Mouse (Mus musculus) liver, embryonic 16.5 days (tissue): ENCODE measurements around the gene Taar7a. TPM values are rescaled to one million over a fixed set of nuclear protein-coding genes. Genes with fewer than 3 reads are reported as not detected.

Source experiments
- ATAC-seq: fragments of 200-750 bp; cut with Nextera tagmentation; 2 replicates; pipeline ENCODE4 v1.8.0; 2017; ENCODE audit warnings: low read depth, mild to moderate bottlenecking, moderate number of reproducible peaks, moderate library complexity
- H3K27ac ChIP-seq: fragments of 300-500 bp; sonication (generic); 2 replicates; pipeline ENCODE4 v1.5.1; 2014; ENCODE audit warnings: mild to moderate bottlenecking, low read length
- H3K27me3 ChIP-seq: fragments of 300-500 bp; sonication (generic); 2 replicates; pipeline ENCODE4 v1.6.1; 2014; ENCODE audit warnings: low read depth, low read length, mixed read lengths; ENCODE audit not compliant: control insufficient read depth, insufficient read depth
- H3K36me3 ChIP-seq: fragments of 300-500 bp; sonication (generic); 2 replicates; pipeline ENCODE4 v1.6.1; 2014; ENCODE audit warnings: mild to moderate bottlenecking; ENCODE audit not compliant: control insufficient read depth, insufficient read depth
- H3K4me1 ChIP-seq: fragments of 300-500 bp; sonication (generic); 2 replicates; pipeline ENCODE4 v1.6.1; 2014; ENCODE audit warnings: low read depth, low read length, mixed read lengths; ENCODE audit not compliant: control insufficient read depth
- H3K4me2 ChIP-seq: fragments of 300-500 bp; sonication (generic); 2 replicates; pipeline ENCODE4 v1.6.1; 2014; ENCODE audit warnings: low read depth, low read length, mixed read lengths
- H3K4me3 ChIP-seq: fragments of 300-500 bp; sonication (generic); 2 replicates; pipeline ENCODE4 v1.5.1; 2014; ENCODE audit warnings: low read depth, mild to moderate bottlenecking, low read length
- H3K9ac ChIP-seq: fragments of 300-500 bp; sonication (generic); 2 replicates; pipeline ENCODE4 v1.6.1; 2014; ENCODE audit warnings: low read depth, low read length
- H3K9me3 ChIP-seq: fragments of 300-500 bp; sonication (generic); replicated peaks from 2 replicates; pipeline ENCODE4 v1.6.1; 2016; ENCODE audit warnings: low read length; ENCODE audit not compliant: control insufficient read depth
- WGBS: fragments of 180-500 bp; shearing (Covaris S2); extraction: QIAGEN DNeasy Blood & Tissue Kit; methylation state at CpG from one replicate; pipeline ENCODE4 v1.1.7; 2014; ENCODE audit not compliant: insufficient replicate concordance; 5-methylcytosine and 5-hydroxymethylcytosine counted together
- polyA plus RNA-seq: library from polyadenylated mRNA; unstranded; fragments of >200 nt; fragmentation: Nextera tagmentation; extraction: Ambion mirVana; gene quantifications from 2 replicates; pipeline ENCODE4 v1.2.1, GENCODE M21; 2015

Taar7a gene
- polyA plus RNA-seq, 1 experiment from 2014 or later, result not detected

- Histone ChIP-seq H3K4me3 (no peak overlapping the region), H3K4me2 (no peak overlapping the region), H3K9ac (no peak overlapping the region), H3K27ac (no peak overlapping the region), H3K9me3 (no peaks in the 10 kb centered on the region), H3K36me3 (no peaks in the 10 kb centered on the region), H3K4me1 (no peaks in the 10 kb centered on the region), H3K27me3 (no peaks in the 10 kb centered on the region)
- WGBS, result 46% methylated on average over 3 of the region's 3 CpGs
- ATAC-seq, result no peak
These were observed 34.2 kb downstream of the Taar7a start for GRCm38 (mm10) chr10:23959071-23959470.

GRCm38 (mm10) chr10:23951714-23952113 lies 41.6 kb downstream of the Taar7a start:
- Histone ChIP-seq H3K4me3 (no peak overlapping the region), H3K4me2 (no peak overlapping the region), H3K9ac (no peak overlapping the region), H3K36me3 (no peaks in the 10 kb centered on the region), H3K27ac (no peak overlapping the region), H3K9me3 (no peaks in the 10 kb centered on the region), H3K27me3 (no peaks in the 10 kb centered on the region), H3K4me1 (no peaks in the 10 kb centered on the region)
- no peak for ATAC-seq
- 68% methylated on average over 6 of the region's 6 CpGs for WGBS

- H3K4me3 ChIP-seq, result no peak within 1 kb of the TSS
- WGBS, result 76% methylated on average over 16 of the region's 16 CpGs
- no peaks in the 10 kb centered on the region for H3K4me1 ChIP-seq
- H3K9me3 ChIP-seq, result no peaks in the 10 kb centered on the region
- no peak within 1 kb of the TSS for H3K4me2 ChIP-seq
- H3K9ac ChIP-seq, result no peak within 1 kb of the TSS
- H3K27ac ChIP-seq, result no peak within 1 kb of the TSS
- H3K36me3 ChIP-seq, result no peaks in the 10 kb centered on the region
- H3K27me3 ChIP-seq, result no peaks in the 10 kb centered on the region
- ATAC-seq, result no peak
These were observed 43.7 kb downstream of the Taar7a start, which contains the start of gene Taar3 for GRCm38 (mm10) chr10:23949508-23950005. Taar3 (plus strand) TSS chr10:23949558.

GRCm38 (mm10) chr10:23948026-23948425 lies 45.3 kb downstream of the Taar7a start:
- Histone ChIP-seq H3K9ac (no peak overlapping the region), H3K4me1 (no peaks in the 10 kb centered on the region), H3K27me3 (no peaks in the 10 kb centered on the region), H3K27ac (no peak overlapping the region), H3K4me3 (no peak overlapping the region), H3K9me3 (no peaks in the 10 kb centered on the region), H3K4me2 (no peak overlapping the region), H3K36me3 (no peaks in the 10 kb centered on the region)
- 52% methylated on average over 7 of the region's 7 CpGs for WGBS
- no peak for ATAC-seq

- Histone ChIP-seq H3K9ac (no peak overlapping the region), H3K36me3 (no peaks in the 10 kb centered on the region), H3K4me2 (no peak overlapping the region), H3K27ac (no peak overlapping the region), H3K9me3 (no peaks in the 10 kb centered on the region), H3K4me3 (no peak overlapping the region), H3K27me3 (no peaks in the 10 kb centered on the region), H3K4me1 (no peaks in the 10 kb centered on the region)
- 55% methylated on average over 5 of the region's 5 CpGs for WGBS
- ATAC-seq, result no peak
These were observed 50.8 kb downstream of the Taar7a start for GRCm38 (mm10) chr10:23942465-23942864.

Other genes starting within 250 kb of the Taar7a start
- gene Rps12, start 206.2 kb downstream of the Taar7a start, polyA plus RNA-seq, result 102 and 122 TPM in 2 replicates
- gene Slc18b1, start 196.5 kb downstream of the Taar7a start, polyA plus RNA-seq, result 1.7 and 1.9 TPM in 2 replicates
- gene Vnn3, start 142.0 kb downstream of the Taar7a start, polyA plus RNA-seq, result 8.3 and 12.2 TPM in 2 replicates
- 2.2 and 2.8 TPM in 2 replicates for gene Vnn1, start 98.8 kb downstream of the Taar7a start, polyA plus RNA-seq
- not detected in 2 replicates for gene Taar1, start 73.1 kb downstream of the Taar7a start, polyA plus RNA-seq
- gene Taar2, start 54.9 kb downstream of the Taar7a start, polyA plus RNA-seq, result not detected in 2 replicates
- not detected in 2 replicates for gene Taar3, start 43.9 kb downstream of the Taar7a start, polyA plus RNA-seq
- gene Taar4, start 33.0 kb downstream of the Taar7a start, polyA plus RNA-seq, result not detected in 2 replicates
- gene Taar5, start 22.8 kb downstream of the Taar7a start, polyA plus RNA-seq, result not detected in 2 replicates
- gene Taar6, start 7.8 kb downstream of the Taar7a start, polyA plus RNA-seq, result not detected in 2 replicates
- not detected in 2 replicates for gene Taar7b, start 6.5 kb upstream of the Taar7a start, polyA plus RNA-seq
- not detected in 2 replicates for gene Taar7d, start 33.7 kb upstream of the Taar7a start, polyA plus RNA-seq
- not detected in 2 replicates for gene Taar7e, start 44.1 kb upstream of the Taar7a start, polyA plus RNA-seq
- gene Taar7f, start 56.0 kb upstream of the Taar7a start, polyA plus RNA-seq, result not detected in 2 replicates
- not detected in 2 replicates for gene Taar8a, start 83.0 kb upstream of the Taar7a start, polyA plus RNA-seq
- not detected in 2 replicates for gene Taar8b, start 98.8 kb upstream of the Taar7a start, polyA plus RNA-seq
- not detected in 2 replicates for gene Taar8c, start 108.4 kb upstream of the Taar7a start, polyA plus RNA-seq
- not detected in 2 replicates for gene Taar9, start 116.1 kb upstream of the Taar7a start, polyA plus RNA-seq
- 25.9 and 26.8 TPM in 2 replicates for gene Stx7, start 155.8 kb upstream of the Taar7a start, polyA plus RNA-seq
- 0.11 and 0.25 TPM in 2 replicates for gene Moxd1, start 230.0 kb upstream of the Taar7a start, polyA plus RNA-seq